Mouse (Mus musculus) liver, adult 2 months (tissue): Measurements from ENCODE around the gene Pde5a.

Source experiments
- CTCF ChIP-seq: fragments of 200-500 bp; IDR thresholded peaks from 2 replicates; pipeline ENCODE4 v1.5.1; 2011; ENCODE audit warnings: low read depth, low read length, control low read depth
- POLR2A ChIP-seq: fragments of 200-500 bp; IDR thresholded peaks from 2 replicates; pipeline ENCODE4 v1.6.1; 2011; ENCODE audit warnings: low read length, control low read depth; ENCODE audit not compliant: insufficient read depth; ENCODE audit errors: extremely low read depth

- TF ChIP-seq POLR2A (no peak), CTCF (no peak)
Measured at GRCm38 (mm10) chr3:122814531-122814930, 85.8 kb downstream of the Pde5a start.
